Mouse (Mus musculus) intestine, embryonic 15.5 days (tissue): ENCODE measurements around the gene Flt1. TPM values are rescaled to one million over a fixed set of nuclear protein-coding genes. Genes with fewer than 3 reads are reported as not detected.
"Not testable (repeated sequence)": the region's sequence is repeated elsewhere in the genome, so short reads cannot be mapped to it uniquely, and the experiment has no call there.

ENCODE experiments used
- ATAC-seq: fragments of 200-750 bp; cut with Nextera tagmentation; 2 replicates; pipeline ENCODE4 v1.8.0; 2017; ENCODE audit warnings: moderate TSS enrichment, moderate library complexity
- H3K27ac ChIP-seq: fragments of 300-500 bp; sonication (generic); 2 replicates; pipeline ENCODE4 v1.5.1; 2015; ENCODE audit warnings: mild to moderate bottlenecking, inconsistent platforms
- H3K27me3 ChIP-seq: fragments of 300-500 bp; sonication (generic); replicated peaks from 2 replicates; pipeline ENCODE4 v1.6.1; 2015; ENCODE audit warnings: inconsistent platforms
- H3K36me3 ChIP-seq: fragments of 300-500 bp; sonication (generic); 2 replicates; pipeline ENCODE4 v1.6.1; 2015; ENCODE audit warnings: inconsistent platforms
- H3K4me1 ChIP-seq: fragments of 300-500 bp; sonication (generic); replicated peaks from 2 replicates; pipeline ENCODE4 v1.6.1; 2015; ENCODE audit warnings: inconsistent platforms
- H3K4me2 ChIP-seq: fragments of 300-500 bp; sonication (generic); replicated peaks from 2 replicates; pipeline ENCODE4 v1.6.1; 2015; ENCODE audit warnings: mild to moderate bottlenecking, inconsistent platforms
- H3K4me3 ChIP-seq: fragments of 300-500 bp; sonication (generic); replicated peaks from 2 replicates; pipeline ENCODE4 v1.5.1; 2015; ENCODE audit warnings: inconsistent platforms
- H3K9ac ChIP-seq: fragments of 300-500 bp; sonication (generic); 2 replicates; pipeline ENCODE4 v1.6.1; 2015; ENCODE audit warnings: inconsistent platforms
- H3K9me3 ChIP-seq: fragments of 300-500 bp; sonication (generic); 2 replicates; pipeline ENCODE4 v1.6.1; 2016; ENCODE audit warnings: inconsistent platforms
- WGBS: fragments of 180-500 bp; shearing (Covaris S2); methylation state at CpG from one replicate; pipeline ENCODE4 v1.1.7; 2015; 5-methylcytosine and 5-hydroxymethylcytosine counted together
- polyA plus RNA-seq: library from polyadenylated mRNA; unstranded; fragments of >200 nt; fragmentation: Nextera tagmentation; extraction: Ambion mirVana; gene quantifications from 2 replicates; pipeline ENCODE4 v1.2.1, GENCODE M21; 2015

The Flt1 gene
- polyA plus RNA-seq, 1 experiment from 2014 or later = 12.8 TPM

GRCm38 (mm10) chr5:147557641-147558040 lies 168.2 kb downstream of the Flt1 start:
- H3K4me1 ChIP-seq, H3K4me3 ChIP-seq, H3K27me3 ChIP-seq, H3K9ac ChIP-seq, H3K9me3 ChIP-seq, H3K27ac ChIP-seq, ATAC-seq, H3K36me3 ChIP-seq, H3K4me2 ChIP-seq: not testable (repeated sequence)
- WGBS = 66% methylated on average over 6 of the region's 6 CpGs

- no peaks in the 10 kb centered on the region for H3K4me1 ChIP-seq
- WGBS = 82% methylated on average over 13 of the region's 13 CpGs
- no peak for ATAC-seq
- no peak overlapping the region for H3K4me2 ChIP-seq
- H3K9me3 ChIP-seq = no peaks in the 10 kb centered on the region
- H3K27me3 ChIP-seq = no peaks in the 10 kb centered on the region
- peaks cover 9% of the 10 kb centered on the region; the same call in 1 of the 2 replicates for H3K36me3 ChIP-seq
- no peak overlapping the region for H3K27ac ChIP-seq
- H3K4me3 ChIP-seq = no peak overlapping the region
- H3K9ac ChIP-seq = no peak overlapping the region
These were observed 173.8 kb downstream of the Flt1 start for GRCm38 (mm10) chr5:147551879-147552627.

GRCm38 (mm10) chr5:147549016-147549755 lies 176.6 kb downstream of the Flt1 start:
- peaks cover 17% of the 10 kb centered on the region for H3K36me3 ChIP-seq
- H3K4me3 ChIP-seq = no peak overlapping the region
- H3K27me3 ChIP-seq = no peaks in the 10 kb centered on the region
- H3K9ac ChIP-seq = no peak overlapping the region
- ATAC-seq = no peak
- no peaks in the 10 kb centered on the region for H3K4me1 ChIP-seq
- WGBS = 92% methylated on average over 12 of the region's 12 CpGs
- no peak overlapping the region for H3K27ac ChIP-seq
- no peak overlapping the region for H3K4me2 ChIP-seq
- no peaks in the 10 kb centered on the region for H3K9me3 ChIP-seq

- H3K27me3 ChIP-seq = no peaks in the 10 kb centered on the region
- H3K9me3 ChIP-seq = no peaks in the 10 kb centered on the region
- H3K36me3 ChIP-seq = peaks cover 22% of the 10 kb centered on the region
- no peak overlapping the region for H3K4me3 ChIP-seq
- 0 out of 2 replicates have a peak, but pooled peaks have one; percentile 45 for ATAC-seq
- H3K4me2 ChIP-seq = no peak overlapping the region
- H3K4me1 ChIP-seq = no peaks in the 10 kb centered on the region
- no peak overlapping the region for H3K9ac ChIP-seq
- H3K27ac ChIP-seq = no peak overlapping the region
- WGBS = 72% methylated on average over 11 of the region's 11 CpGs
These were observed 180.0 kb downstream of the Flt1 start for GRCm38 (mm10) chr5:147545731-147546241.

- no peak overlapping the region for H3K27ac ChIP-seq
- peaks cover 16% of the 10 kb centered on the region for H3K36me3 ChIP-seq
- no peak for ATAC-seq
- H3K4me2 ChIP-seq = no peak overlapping the region
- 77% methylated on average over 6 of the region's 6 CpGs for WGBS
- no peak overlapping the region for H3K4me3 ChIP-seq
- no peaks in the 10 kb centered on the region for H3K9me3 ChIP-seq
- H3K9ac ChIP-seq = no peak overlapping the region
- H3K4me1 ChIP-seq = no peaks in the 10 kb centered on the region
- H3K27me3 ChIP-seq = no peaks in the 10 kb centered on the region
These were observed 183.5 kb downstream of the Flt1 start for GRCm38 (mm10) chr5:147542291-147542690.

- no peak overlapping the region for H3K4me3 ChIP-seq
- no peaks in the 10 kb centered on the region for H3K4me1 ChIP-seq
- H3K36me3 ChIP-seq = 0 out of 2 replicates have a peak, but pooled peaks cover 7% of the 10 kb centered on the region
- no peak for ATAC-seq
- WGBS = 86% methylated on average over 4 of the region's 4 CpGs
- no peaks in the 10 kb centered on the region for H3K9me3 ChIP-seq
- H3K4me2 ChIP-seq = no peak overlapping the region
- H3K27me3 ChIP-seq = no peaks in the 10 kb centered on the region
- no peak overlapping the region for H3K9ac ChIP-seq
- no peak overlapping the region for H3K27ac ChIP-seq
These were observed 186.0 kb downstream of the Flt1 start for GRCm38 (mm10) chr5:147539815-147540214.

- H3K4me2 ChIP-seq = no peak overlapping the region
- H3K9me3 ChIP-seq = no peaks in the 10 kb centered on the region
- 0 out of 2 replicates have a peak, but pooled peaks cover 7% of the 10 kb centered on the region for H3K36me3 ChIP-seq
- no peak overlapping the region for H3K9ac ChIP-seq
- no peaks in the 10 kb centered on the region for H3K4me1 ChIP-seq
- no peak overlapping the region for H3K4me3 ChIP-seq
- WGBS = 91% methylated on average over 4 of the region's 4 CpGs
- H3K27me3 ChIP-seq = no peaks in the 10 kb centered on the region
- no peak for ATAC-seq
- H3K27ac ChIP-seq = no peak overlapping the region
These were observed 186.4 kb downstream of the Flt1 start for GRCm38 (mm10) chr5:147539409-147539808.

GRCm38 (mm10) chr5:147532031-147532430 lies 193.8 kb downstream of the Flt1 start:
- no peak for ATAC-seq
- 84% methylated on average over 6 of the region's 6 CpGs for WGBS

GRCm38 (mm10) chr5:147527788-147528187 lies 198.0 kb downstream of the Flt1 start:
- Histone ChIP-seq H3K36me3 (0 out of 2 replicates have a peak, but pooled peaks cover 9% of the 10 kb centered on the region), H3K4me3 (no peak overlapping the region), H3K9ac (no peak overlapping the region), H3K27me3 (no peaks in the 10 kb centered on the region), H3K4me1 (no peaks in the 10 kb centered on the region), H3K27ac (no peak overlapping the region), H3K9me3 (no peaks in the 10 kb centered on the region), H3K4me2 (no peak overlapping the region)
- ATAC-seq = no peak
- WGBS = 82% methylated on average over 3 of the region's 3 CpGs

More at GRCm38 (mm10) chr5:147532031-147532430, 193.8 kb downstream of the Flt1 start:
- no peak overlapping the region for H3K4me3 ChIP-seq
- H3K27ac ChIP-seq = no peak overlapping the region
- no peak overlapping the region for H3K4me2 ChIP-seq
- peaks cover 7% of the 10 kb centered on the region; the same call in 1 of the 2 replicates for H3K36me3 ChIP-seq
- no peaks in the 10 kb centered on the region for H3K27me3 ChIP-seq
- no peaks in the 10 kb centered on the region for H3K9me3 ChIP-seq
- H3K4me1 ChIP-seq = no peaks in the 10 kb centered on the region
- H3K9ac ChIP-seq = no peak overlapping the region

- WGBS = 89% methylated on average over 6 of the region's 6 CpGs
- Histone ChIP-seq H3K27ac (no peak overlapping the region), H3K27me3 (no peaks in the 10 kb centered on the region), H3K36me3 (0 out of 2 replicates have a peak, but pooled peaks cover 9% of the 10 kb centered on the region), H3K4me1 (no peaks in the 10 kb centered on the region), H3K4me2 (no peak overlapping the region), H3K9me3 (no peaks in the 10 kb centered on the region), H3K4me3 (no peak overlapping the region), H3K9ac (no peak overlapping the region)
- ATAC-seq = no peak
These were observed 198.8 kb downstream of the Flt1 start for GRCm38 (mm10) chr5:147527006-147527405.
